Mouse (Mus musculus) thymus, adult 2 months (tissue): ENCODE data around the gene Syngr2. TPM values are rescaled to one million over a fixed set of nuclear protein-coding genes. Genes with fewer than 3 reads are reported as not detected.

Source experiments
- DNase-seq: peaks from one replicate; pipeline ENCODE4 v3.0.0; 2021
- H3K27ac ChIP-seq: fragments of 200-500 bp; 2 replicates; pipeline ENCODE4 v1.5.1; 2012; ENCODE audit warnings: low read length, control low read depth; ENCODE audit not compliant: control insufficient read depth, insufficient read depth
- H3K27me3 ChIP-seq: fragments of 200-500 bp; 2 replicates; pipeline ENCODE4 v1.6.1; 2012; ENCODE audit warnings: mild to moderate bottlenecking, low read length, moderate library complexity, mixed read lengths; ENCODE audit not compliant: control insufficient read depth, insufficient read depth
- H3K36me3 ChIP-seq: fragments of 200-500 bp; 2 replicates; pipeline ENCODE4 v1.6.1; 2012; ENCODE audit warnings: mild to moderate bottlenecking, low read length, moderate library complexity; ENCODE audit not compliant: control insufficient read depth, insufficient read depth
- H3K4me1 ChIP-seq: fragments of 200-500 bp; replicated peaks from 2 replicates; pipeline ENCODE4 v1.6.1; 2012; ENCODE audit warnings: low read length; ENCODE audit not compliant: control insufficient read depth, insufficient read depth
- H3K4me3 ChIP-seq: fragments of 200-500 bp; 2 replicates; pipeline ENCODE4 v1.5.1; 2012; ENCODE audit warnings: mild to moderate bottlenecking, low read length, control low read depth, moderate library complexity; ENCODE audit not compliant: control insufficient read depth, insufficient read depth
- CTCF ChIP-seq: fragments of 200-500 bp; IDR thresholded peaks from 2 replicates; pipeline ENCODE4 v1.5.1; 2012; ENCODE audit warnings: mild to moderate bottlenecking, control low read depth, low read length, moderate library complexity, borderline replicate concordance; ENCODE audit not compliant: control insufficient read depth, poor library complexity, insufficient read depth; ENCODE audit errors: extremely low read depth
- POLR2A ChIP-seq: fragments of 200-500 bp; IDR thresholded peaks from 2 replicates; pipeline ENCODE4 v1.6.1; 2012; ENCODE audit warnings: mild to moderate bottlenecking, low read length, control low read depth, moderate library complexity; ENCODE audit not compliant: control insufficient read depth, poor library complexity, insufficient read depth; ENCODE audit errors: extremely low read depth
- WGBS: fragments of 180-500 bp; shearing (Covaris S2); methylation state at CpG from one replicate; pipeline ENCODE4 v1.1.7; 2018; 5-methylcytosine and 5-hydroxymethylcytosine counted together
- polyA plus RNA-seq: library from polyadenylated mRNA; depleted of rRNA; stranded (reverse); fragments of >200 nt; gene quantifications from 2 replicates; pipeline ENCODE4 v1.2.3, GENCODE M21; 2012; rRNA removed

Gene Syngr2
- polyA plus RNA-seq, 1 experiment: 322 TPM

DNA sequence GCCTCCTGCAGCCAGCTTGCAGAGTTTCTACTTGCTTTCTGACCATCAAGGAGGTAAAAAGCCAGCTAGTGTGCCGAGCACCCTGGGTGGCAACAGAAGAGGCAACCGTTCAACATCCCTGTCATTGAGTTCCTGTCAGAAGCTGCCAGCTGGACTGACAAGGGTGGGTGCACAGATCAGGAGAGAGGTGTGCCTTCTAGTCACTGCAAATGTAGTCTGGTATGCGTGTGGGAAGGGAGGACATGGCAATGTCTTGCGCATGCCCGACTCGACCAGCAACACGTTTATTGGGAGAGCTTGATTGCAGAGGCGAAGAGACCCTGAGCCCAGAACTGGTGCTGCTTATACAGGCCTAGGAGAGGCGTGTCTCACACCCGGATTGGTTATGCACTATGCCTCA lies 48.0 kb downstream of the Syngr2 start:
- TF ChIP-seq POLR2A (no peak), CTCF (no peak)
- 94% methylated on average over 10 of the region's 10 CpGs for WGBS
- Histone ChIP-seq H3K27me3 (no peaks in the 10 kb centered on the region; the same call in 1 of the 2 replicates), H3K4me1 (peaks cover 4% of the 10 kb centered on the region; the same call in 1 of the 2 replicates), H3K4me3 (no peak overlapping the region), H3K36me3 (peaks cover 36% of the 10 kb centered on the region; the same call in 1 of the 2 replicates), H3K27ac (no peak overlapping the region)
- no peak for DNase-seq

- 85% methylated on average over 3 of the region's 3 CpGs for WGBS
- Histone ChIP-seq H3K36me3 (peaks cover 32% of the 10 kb centered on the region; the same call in 1 of the 2 replicates), H3K4me1 (peaks cover 4% of the 10 kb centered on the region; the same call in 1 of the 2 replicates), H3K27ac (no peak overlapping the region), H3K4me3 (no peak overlapping the region), H3K27me3 (no peaks in the 10 kb centered on the region; the same call in 1 of the 2 replicates)
- no peak for TF ChIP-seq POLR2A
- no peak for TF ChIP-seq CTCF
- DNase-seq: no peak
Observed at GRCm38 (mm10) chr11:117858392-117858791, 48.9 kb downstream of the Syngr2 start.

DNA sequence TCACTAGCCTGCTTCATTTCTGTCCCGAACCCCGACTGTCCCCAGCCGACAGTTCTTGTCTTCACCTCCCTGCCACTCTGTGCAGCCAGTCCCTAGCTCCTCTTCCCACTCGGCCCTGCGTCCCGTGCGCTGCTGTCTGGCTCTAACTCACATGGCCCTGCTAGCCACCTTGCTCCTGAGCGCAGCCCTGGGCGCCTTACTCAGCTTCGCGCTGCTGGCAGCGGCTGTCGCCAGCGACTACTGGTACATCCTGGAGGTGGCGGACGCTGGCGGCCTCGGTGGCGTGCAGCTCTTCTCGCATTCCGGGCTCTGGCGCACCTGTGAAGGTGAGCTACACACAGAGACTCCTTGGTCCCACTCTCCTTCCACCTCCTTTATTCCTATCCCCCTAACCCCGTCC lies 51.1 kb downstream of the Syngr2 start, which contains the start of gene Tmem235:
Gene Tmem235 (plus strand): TSS at position 152 of the 400 bp plus-strand sequence.
- 7% methylated on average over 23 of the region's 23 CpGs for WGBS
- Histone ChIP-seq H3K4me3 (no peak within 1 kb of the TSS), H3K36me3 (peaks cover 17% of the 10 kb centered on the region; the same call in 1 of the 2 replicates), H3K27me3 (no peaks in the 10 kb centered on the region; the same call in 1 of the 2 replicates), H3K27ac (no peak within 1 kb of the TSS), H3K4me1 (peaks cover 4% of the 10 kb centered on the region; the same call in 1 of the 2 replicates)
- DNase-seq: peak; percentile 37
- TF ChIP-seq CTCF (no peak), POLR2A (no peak)

- no peaks in the 10 kb centered on the region; the same call in 1 of the 2 replicates for H3K27me3 ChIP-seq
- no peak for TF ChIP-seq POLR2A
- no peak for TF ChIP-seq CTCF
- WGBS: 83% methylated on average over 11 of the region's 11 CpGs
- DNase-seq: no peak
- no peak overlapping the region for H3K4me3 ChIP-seq
- H3K36me3 ChIP-seq: no peaks in the 10 kb centered on the region
- no peak overlapping the region for H3K27ac ChIP-seq
- H3K4me1 ChIP-seq: peaks cover 4% of the 10 kb centered on the region; the same call in 1 of the 2 replicates
Observed at GRCm38 (mm10) chr11:117863174-117863856, 53.8 kb downstream of the Syngr2 start.

Other genes starting within 250 kb of the Syngr2 start
- gene Tnrc6c, start 155.4 kb upstream of the Syngr2 start, polyA plus RNA-seq: 75.0 and 89.7 TPM in 2 replicates
- gene Tmc8, start 27.6 kb upstream of the Syngr2 start, polyA plus RNA-seq: 388 and 467 TPM in 2 replicates
- gene Tmc6, start 27.5 kb upstream of the Syngr2 start, polyA plus RNA-seq: 201 and 217 TPM in 2 replicates
- 1.7 and 1.8 TPM in 2 replicates for gene 6030468B19Rik, start 12.0 kb upstream of the Syngr2 start, polyA plus RNA-seq
- gene Gm20708, start within 50 bp of the Syngr2 start, polyA plus RNA-seq: 0.06 TPM in 1 of 2 replicates, not detected in the other
- gene Afmid, start 16.3 kb downstream of the Syngr2 start, polyA plus RNA-seq: 17.7 and 18.2 TPM in 2 replicates
- 130 and 167 TPM in 2 replicates for gene Tk1, start 16.4 kb downstream of the Syngr2 start, polyA plus RNA-seq
- gene Birc5, start 39.6 kb downstream of the Syngr2 start, polyA plus RNA-seq: 75.4 and 87.2 TPM in 2 replicates
- 0.05 TPM in 1 of 2 replicates, not detected in the other for gene Tmem235, start 51.1 kb downstream of the Syngr2 start, polyA plus RNA-seq
- gene Tha1, start 63.8 kb downstream of the Syngr2 start, polyA plus RNA-seq: 15.3 and 16.9 TPM in 2 replicates
- gene Socs3, start 160.4 kb downstream of the Syngr2 start, polyA plus RNA-seq: 44.3 and 45.7 TPM in 2 replicates
- 89.1 and 89.5 TPM in 2 replicates for gene Pgs1, start 176.6 kb downstream of the Syngr2 start, polyA plus RNA-seq